Mouse (Mus musculus) liver, embryonic 13.5 days (tissue): ENCODE data around the gene Mrnip. TPM values are rescaled to one million over a fixed set of nuclear protein-coding genes. Genes with fewer than 3 reads are reported as not detected.

ENCODE experiments used
- ATAC-seq: fragments of 200-750 bp; cut with Nextera tagmentation; 2 replicates; pipeline ENCODE4 v1.8.0; 2017; ENCODE audit warnings: low read depth, mild to moderate bottlenecking, moderate number of reproducible peaks, moderate library complexity
- DNase-seq: peaks from one replicate; pipeline ENCODE4 v3.0.0; 2022
- H3K27ac ChIP-seq: fragments of 300-500 bp; sonication (generic); 2 replicates; pipeline ENCODE4 v1.5.1; 2015; ENCODE audit warnings: moderate library complexity, mild to moderate bottlenecking, inconsistent platforms
- H3K27me3 ChIP-seq: fragments of 300-500 bp; sonication (generic); 2 replicates; pipeline ENCODE4 v1.6.1; 2015; ENCODE audit warnings: mild to moderate bottlenecking, inconsistent platforms
- H3K36me3 ChIP-seq: fragments of 300-500 bp; sonication (generic); 2 replicates; pipeline ENCODE4 v1.6.1; 2015; ENCODE audit warnings: mild to moderate bottlenecking, inconsistent platforms
- H3K4me1 ChIP-seq: fragments of 300-500 bp; sonication (generic); replicated peaks from 2 replicates; pipeline ENCODE4 v1.6.1; 2015; ENCODE audit warnings: inconsistent platforms
- H3K4me2 ChIP-seq: fragments of 300-500 bp; sonication (generic); 2 replicates; pipeline ENCODE4 v1.6.1; 2015; ENCODE audit warnings: inconsistent platforms, mild to moderate bottlenecking, moderate library complexity
- H3K4me3 ChIP-seq: fragments of 300-500 bp; sonication (generic); replicated peaks from 2 replicates; pipeline ENCODE4 v1.5.1; 2015; ENCODE audit warnings: mild to moderate bottlenecking, inconsistent platforms
- H3K9ac ChIP-seq: fragments of 300-500 bp; sonication (generic); 2 replicates; pipeline ENCODE4 v1.6.1; 2015; ENCODE audit warnings: mild to moderate bottlenecking, inconsistent platforms
- H3K9me3 ChIP-seq: fragments of 300-500 bp; sonication (generic); replicated peaks from 2 replicates; pipeline ENCODE4 v1.6.1; 2016; ENCODE audit warnings: inconsistent platforms
- whole genome bisulfite sequencing: fragments of 180-500 bp; shearing (Covaris S2); methylation state at CpG from one replicate; pipeline ENCODE4 v1.1.7; 2015; ENCODE audit not compliant: insufficient replicate concordance; 5-methylcytosine and 5-hydroxymethylcytosine counted together
- microRNA-seq: library from miRNA; unstranded; fragments of <30 nt; microRNA quantifications from one replicate; pipeline ENCODE4, GENCODE M21; 2016
- polyA plus RNA-seq: library from polyadenylated mRNA; unstranded; fragments of >200 nt; fragmentation: Nextera tagmentation; extraction: Ambion mirVana; gene quantifications from 2 replicates; pipeline ENCODE4 v1.2.1, GENCODE M21; 2015

Gene Mrnip
- polyA plus RNA-seq, 1 experiment from 2014 or later, result 8.1 TPM

- 69% methylated on average over 9 of the region's 9 CpGs for WGBS
- DNase-seq, result no peak
- H3K27me3 ChIP-seq, result peaks cover 3% of the 10 kb centered on the region; the same call in 1 of the 2 replicates
- H3K27ac ChIP-seq, result peak overlapping the region; percentile 2
- no peak overlapping the region for H3K4me3 ChIP-seq
- H3K9me3 ChIP-seq, result no peaks in the 10 kb centered on the region
- peaks cover 50% of the 10 kb centered on the region for H3K4me1 ChIP-seq
- 0 out of 2 replicates have a peak overlapping the region, but pooled peaks have one; percentile 2 for H3K9ac ChIP-seq
- ATAC-seq, result no peak
- peaks cover 15% of the 10 kb centered on the region for H3K36me3 ChIP-seq
- peak overlapping the region; percentile 99; the same call in 1 of the 2 replicates for H3K4me2 ChIP-seq
Observed at GRCm38 (mm10) chr11:50238821-50239791, 64.9 kb downstream of the Mrnip start.

DNA sequence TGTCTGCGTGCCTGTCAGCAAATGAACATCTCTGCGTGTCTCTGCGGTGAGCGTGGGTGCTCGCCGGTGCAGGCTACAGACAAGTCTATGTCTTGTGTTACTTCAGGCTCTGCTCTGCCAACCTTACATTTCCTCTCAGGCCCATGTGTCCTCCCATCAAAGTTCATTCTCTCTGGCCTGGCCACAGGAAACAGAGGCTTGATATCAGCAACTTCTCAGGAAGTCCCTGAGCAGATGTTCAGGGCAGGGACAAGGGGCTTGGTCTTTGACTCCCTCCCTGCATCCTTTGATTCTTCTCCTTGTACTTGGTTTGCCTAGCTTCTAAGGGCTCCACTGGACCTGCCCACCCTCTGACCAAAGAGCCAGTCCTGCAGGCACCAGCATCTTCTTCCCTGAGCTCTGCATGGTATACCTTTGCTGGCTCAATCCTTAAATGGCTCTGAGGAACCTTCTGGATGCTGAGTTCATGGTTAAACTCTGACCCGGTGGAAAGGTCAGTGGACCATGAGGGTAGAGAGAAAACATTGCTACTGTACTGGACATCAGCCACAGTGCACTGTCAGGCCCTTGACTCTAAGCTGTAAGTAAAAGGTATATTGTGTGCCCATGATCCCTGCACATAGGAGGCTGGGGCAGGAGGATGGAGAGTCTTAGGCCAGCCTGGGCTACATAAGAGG is 66.1 kb downstream of the Mrnip start:
- H3K36me3 ChIP-seq, result peaks cover 2% of the 10 kb centered on the region
- no peak overlapping the region for H3K9ac ChIP-seq
- peaks cover 3% of the 10 kb centered on the region; the same call in 1 of the 2 replicates for H3K27me3 ChIP-seq
- DNase-seq, result no peak
- no peak overlapping the region for H3K4me2 ChIP-seq
- ATAC-seq, result no peak
- 28% methylated on average over 7 of the region's 7 CpGs for WGBS
- no peak overlapping the region; the same call in 1 of the 2 replicates for H3K27ac ChIP-seq
- H3K4me1 ChIP-seq, result peaks cover 50% of the 10 kb centered on the region
- no peaks in the 10 kb centered on the region for H3K9me3 ChIP-seq
- H3K4me3 ChIP-seq, result no peak overlapping the region

- H3K4me2 ChIP-seq, result no peak overlapping the region
- peaks cover 17% of the 10 kb centered on the region for H3K4me1 ChIP-seq
- H3K27me3 ChIP-seq, result no peaks in the 10 kb centered on the region
- H3K9me3 ChIP-seq, result no peaks in the 10 kb centered on the region
- no peak overlapping the region for H3K9ac ChIP-seq
- WGBS, result 41% methylated on average over 6 of the region's 6 CpGs
- H3K4me3 ChIP-seq, result no peak overlapping the region
- DNase-seq (no peak), ATAC-seq (no peak)
- H3K27ac ChIP-seq, result no peak overlapping the region
- H3K36me3 ChIP-seq, result no peaks in the 10 kb centered on the region
Observed at GRCm38 (mm10) chr11:50243926-50244325, 69.7 kb downstream of the Mrnip start.

GRCm38 (mm10) chr11:50245269-50245668 is 71.0 kb downstream of the Mrnip start:
- Histone ChIP-seq H3K27ac (no peak overlapping the region), H3K4me3 (no peak overlapping the region), H3K36me3 (no peaks in the 10 kb centered on the region), H3K27me3 (no peaks in the 10 kb centered on the region), H3K4me1 (peaks cover 8% of the 10 kb centered on the region; the same call in 1 of the 2 replicates), H3K9ac (no peak overlapping the region), H3K9me3 (no peaks in the 10 kb centered on the region), H3K4me2 (no peak overlapping the region)
- no peak for ATAC-seq
- no peak for DNase-seq
- 58% methylated on average over 5 of the region's 5 CpGs for WGBS

DNA sequence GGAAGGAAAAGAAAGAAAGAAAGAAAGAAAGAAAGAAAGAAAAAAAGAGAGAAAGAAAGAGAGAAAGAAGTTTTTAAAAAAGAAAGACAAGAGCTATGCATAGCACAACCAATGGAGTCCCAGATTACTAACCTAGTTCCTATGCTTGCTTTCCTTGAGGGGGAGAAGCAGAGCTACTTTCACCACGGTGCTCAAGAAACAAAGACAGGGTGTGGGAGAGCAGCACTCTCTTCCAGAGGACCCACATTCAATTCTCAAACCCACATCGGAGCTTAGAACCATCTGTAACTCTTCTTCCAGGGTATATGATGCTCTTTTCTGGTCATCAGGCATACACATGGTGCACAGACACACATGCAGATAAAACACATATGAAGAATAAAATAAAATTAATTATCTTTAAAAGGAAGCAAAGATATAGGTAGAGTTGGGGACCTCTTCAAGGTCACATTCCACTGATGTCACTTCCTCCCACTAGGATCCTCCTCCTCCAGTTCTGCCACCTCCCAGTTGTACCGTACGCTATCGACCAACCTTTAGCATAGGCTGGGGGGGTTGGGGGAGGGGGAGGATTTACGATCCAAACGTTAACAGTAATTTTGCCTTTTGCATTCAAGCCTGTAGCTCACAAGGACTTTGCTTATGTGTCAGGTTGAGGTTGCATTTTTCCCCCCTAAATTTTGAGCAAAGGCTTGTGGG is 74.4 kb downstream of the Mrnip start:
- 69% methylated on average over 7 of the region's 7 CpGs for WGBS
- H3K4me3 ChIP-seq, result no peak overlapping the region

More for the DNA sequence above, 74.4 kb downstream of the Mrnip start:
- H3K36me3 ChIP-seq, result no peaks in the 10 kb centered on the region
- no peaks in the 10 kb centered on the region for H3K4me1 ChIP-seq
- H3K27ac ChIP-seq, result no peak overlapping the region
- DNase-seq, result no peak
- no peak overlapping the region for H3K9ac ChIP-seq
- no peaks in the 10 kb centered on the region for H3K27me3 ChIP-seq
- no peaks in the 10 kb centered on the region for H3K9me3 ChIP-seq
- H3K4me2 ChIP-seq, result no peak overlapping the region
- ATAC-seq, result no peak

Small RNA genes lying within 50 kb of the gene (microRNA-seq; reads per million reads assigned to microRNA genes)
- gene Mir6919, result not detected

Other genes with a start within 250 kb of the Mrnip start
- gene Rnf130, start 149.1 kb upstream of the Mrnip start, polyA plus RNA-seq, result 30.6 and 35.5 TPM in 2 replicates
- gene Tbc1d9b, start 43.0 kb upstream of the Mrnip start, polyA plus RNA-seq, result 10.9 and 13.7 TPM in 2 replicates
- 132 and 133 TPM in 2 replicates for gene Sqstm1, start 36.4 kb downstream of the Mrnip start, polyA plus RNA-seq
- gene Mgat4b, start 36.4 kb downstream of the Mrnip start, polyA plus RNA-seq, result 11.4 and 12.1 TPM in 2 replicates
- gene Ltc4s, start 64.2 kb downstream of the Mrnip start, polyA plus RNA-seq, result 0.49 and 0.99 TPM in 2 replicates
- 1.2 and 1.4 TPM in 2 replicates for gene Maml1, start 117.9 kb downstream of the Mrnip start, polyA plus RNA-seq
- gene Canx, start 151.2 kb downstream of the Mrnip start, polyA plus RNA-seq, result 213 and 261 TPM in 2 replicates
- gene Cby3, start 180.0 kb downstream of the Mrnip start, polyA plus RNA-seq, result not detected in 2 replicates
- 124 and 144 TPM in 2 replicates for gene Hnrnph1, start 202.5 kb downstream of the Mrnip start, polyA plus RNA-seq